Mouse (Mus musculus) intestine, embryonic 14.5 days (tissue): ENCODE results near the gene Acoxl. TPM values are rescaled to one million over a fixed set of nuclear protein-coding genes. Genes with fewer than 3 reads are reported as not detected.

Experiments used
- ATAC-seq: fragments of 200-750 bp; cut with Nextera tagmentation; replicated peaks from 2 replicates; pipeline ENCODE4 v1.8.0; 2017; ENCODE audit warnings: low read depth, moderate number of reproducible peaks, moderate TSS enrichment, moderate library complexity; ENCODE audit not compliant: low FRiP score, low TSS enrichment
- DNase-seq: peaks from one replicate; pipeline ENCODE4 v3.0.0-alpha.2; 2018; ENCODE audit warnings: low spot score
- H3K27ac ChIP-seq: fragments of 300-500 bp; sonication (generic); 2 replicates; pipeline ENCODE4 v1.5.1; 2014; ENCODE audit warnings: low read depth, mild to moderate bottlenecking, control low read depth
- H3K27me3 ChIP-seq: fragments of 300-500 bp; sonication (generic); replicated peaks from 2 replicates; pipeline ENCODE4 v1.6.1; 2014; ENCODE audit warnings: low read length, control low read depth; ENCODE audit not compliant: control insufficient read depth, insufficient read depth
- H3K36me3 ChIP-seq: fragments of 300-500 bp; sonication (generic); 2 replicates; pipeline ENCODE4 v1.6.1; 2014; ENCODE audit warnings: low read length, control low read depth; ENCODE audit not compliant: control insufficient read depth, insufficient read depth
- H3K4me1 ChIP-seq: fragments of 300-500 bp; sonication (generic); replicated peaks from 2 replicates; pipeline ENCODE4 v1.6.1; 2014; ENCODE audit warnings: low read length, control low read depth, mixed read lengths; ENCODE audit not compliant: control insufficient read depth, insufficient read depth
- H3K4me2 ChIP-seq: fragments of 300-500 bp; sonication (generic); 2 replicates; pipeline ENCODE4 v1.6.1; 2014; ENCODE audit warnings: low read length
- H3K4me3 ChIP-seq: fragments of 300-500 bp; sonication (generic); 2 replicates; pipeline ENCODE4 v1.5.1; 2014; ENCODE audit warnings: low read depth, low read length, control low read depth, mixed read lengths
- H3K9ac ChIP-seq: fragments of 300-500 bp; sonication (generic); 2 replicates; pipeline ENCODE4 v1.6.1; 2014; ENCODE audit warnings: mild to moderate bottlenecking, low read length
- H3K9me3 ChIP-seq: fragments of 300-500 bp; sonication (generic); 2 replicates; pipeline ENCODE4 v1.6.1; 2016; ENCODE audit warnings: low read length, control low read depth; ENCODE audit not compliant: control insufficient read depth
- WGBS: fragments of 180-500 bp; shearing (Covaris S2); extraction: QIAGEN DNeasy Blood & Tissue Kit; methylation state at CpG from one replicate; pipeline ENCODE4 v1.1.7; 2014; 5-methylcytosine and 5-hydroxymethylcytosine counted together
- polyA plus RNA-seq: library from polyadenylated mRNA; unstranded; fragments of >200 nt; fragmentation: Nextera tagmentation; extraction: Ambion mirVana; gene quantifications from 2 replicates; pipeline ENCODE4 v1.2.1, GENCODE M21; 2014

Acoxl gene
- 0.19 and 0.23 TPM in 2 replicates for polyA plus RNA-seq

GRCm38 (mm10) chr2:127838576-127838975 is at the start of gene Acoxl:
Gene Acoxl, plus strand, starts transcription at chr2:127838876.
- Histone ChIP-seq H3K27ac (no peak within 1 kb of the TSS), H3K4me3 (no peak within 1 kb of the TSS), H3K36me3 (no peaks in the 10 kb centered on the region), H3K9ac (no peak within 1 kb of the TSS), H3K27me3 (peaks cover 26% of the 10 kb centered on the region), H3K4me1 (no peaks in the 10 kb centered on the region), H3K4me2 (no peak within 1 kb of the TSS), H3K9me3 (no peaks in the 10 kb centered on the region)
- DNase-seq = no peak
- ATAC-seq = no peak
- WGBS = 59% methylated on average over 7 of the region's 7 CpGs

GRCm38 (mm10) chr2:127789138-127789537 is 49.5 kb upstream of the Acoxl start:
- DNase-seq = no peak
- no peak for ATAC-seq
- H3K9ac ChIP-seq = peak overlapping the region; percentile 53
- H3K4me3 ChIP-seq = peak overlapping the region; percentile 64
- H3K4me2 ChIP-seq = peak overlapping the region; percentile 76
- no peaks in the 10 kb centered on the region for H3K36me3 ChIP-seq
- no peaks in the 10 kb centered on the region for H3K9me3 ChIP-seq
- H3K4me1 ChIP-seq = peaks cover 22% of the 10 kb centered on the region
- 5% methylated on average over 11 of the region's 11 CpGs for WGBS
- H3K27me3 ChIP-seq = no peaks in the 10 kb centered on the region
- H3K27ac ChIP-seq = peak overlapping the region; percentile 69

GRCm38 (mm10) chr2:127789651-127790270 is 48.9 kb upstream of the Acoxl start:
- no peaks in the 10 kb centered on the region for H3K36me3 ChIP-seq
- H3K9ac ChIP-seq = no peak overlapping the region
- no peak overlapping the region for H3K4me3 ChIP-seq
- no peaks in the 10 kb centered on the region for H3K27me3 ChIP-seq
- WGBS = 33% methylated on average over 9 of the region's 9 CpGs
- H3K9me3 ChIP-seq = no peaks in the 10 kb centered on the region
- DNase-seq (no peak), ATAC-seq (no peak)
- H3K27ac ChIP-seq = peak overlapping the region; percentile 69; the same call in 1 of the 2 replicates
- peaks cover 22% of the 10 kb centered on the region for H3K4me1 ChIP-seq
- H3K4me2 ChIP-seq = peak overlapping the region; percentile 76

- peak within 1 kb of the TSS; percentile 82 for H3K27ac ChIP-seq
- 2% methylated on average over 37 of the region's 37 CpGs for WGBS
- no peaks in the 10 kb centered on the region for H3K9me3 ChIP-seq
- H3K9ac ChIP-seq = peak within 1 kb of the TSS; percentile 75
- peak within 1 kb of the TSS; percentile 83 for H3K4me3 ChIP-seq
- peak; percentile 95 for ATAC-seq
- H3K36me3 ChIP-seq = no peaks in the 10 kb centered on the region
- peaks cover 22% of the 10 kb centered on the region for H3K4me1 ChIP-seq
- no peaks in the 10 kb centered on the region for H3K27me3 ChIP-seq
- peak within 1 kb of the TSS; percentile 70 for H3K4me2 ChIP-seq
- DNase-seq = peak; percentile 89
Measured at GRCm38 (mm10) chr2:127791919-127792603, 46.6 kb upstream of the Acoxl start, which contains the start of gene Mtln. Gene Mtln, minus strand, starts transcription at chr2:127792488.

- peaks cover 14% of the 10 kb centered on the region for H3K36me3 ChIP-seq
- no peaks in the 10 kb centered on the region for H3K9me3 ChIP-seq
- H3K27me3 ChIP-seq = no peaks in the 10 kb centered on the region; the same call in 1 of the 2 replicates
- DNase-seq = peak; percentile 95
- WGBS = under 1% methylated on average over 56 of the region's 56 CpGs
- H3K27ac ChIP-seq = no peak within 1 kb of the TSS
- peak; percentile 94 for ATAC-seq
- H3K9ac ChIP-seq = peak within 1 kb of the TSS; percentile 61
- peak within 1 kb of the TSS; percentile 65 for H3K4me3 ChIP-seq
- peak within 1 kb of the TSS; percentile 71 for H3K4me2 ChIP-seq
- 0 out of 2 replicates have a peak, but pooled peaks cover 2% of the 10 kb centered on the region for H3K4me1 ChIP-seq
Measured at GRCm38 (mm10) chr2:127831401-127832102, 7.1 kb upstream of the Acoxl start, which contains the start of gene Bub1. Gene Bub1, minus strand, starts transcription at chr2:127831865.

- 39% methylated on average over 11 of the region's 11 CpGs for whole genome bisulfite sequencing
- ATAC-seq (peak; percentile 28; the same call in 1 of the 2 replicates), DNase-seq (no peak)
- no peak overlapping the region for H3K27ac ChIP-seq
- no peaks in the 10 kb centered on the region; the same call in 1 of the 2 replicates for H3K27me3 ChIP-seq
- 0 out of 2 replicates have a peak, but pooled peaks cover 2% of the 10 kb centered on the region for H3K4me1 ChIP-seq
- H3K36me3 ChIP-seq = peaks cover 9% of the 10 kb centered on the region
- peak overlapping the region; percentile 71 for H3K4me2 ChIP-seq
- peak overlapping the region; percentile 34; the same call in 1 of the 2 replicates for H3K9ac ChIP-seq
- no peaks in the 10 kb centered on the region for H3K9me3 ChIP-seq
- peak overlapping the region; percentile 65 for H3K4me3 ChIP-seq
Measured at GRCm38 (mm10) chr2:127832103-127832832, 6.4 kb upstream of the Acoxl start.

- Histone ChIP-seq H3K27me3 (no peaks in the 10 kb centered on the region; the same call in 1 of the 2 replicates), H3K9me3 (no peaks in the 10 kb centered on the region), H3K4me1 (0 out of 2 replicates have a peak, but pooled peaks cover 2% of the 10 kb centered on the region), H3K9ac (no peak overlapping the region), H3K36me3 (0 out of 2 replicates have a peak, but pooled peaks cover 4% of the 10 kb centered on the region), H3K4me3 (no peak overlapping the region), H3K27ac (no peak overlapping the region), H3K4me2 (no peak overlapping the region)
- 19% methylated on average over 2 of the region's 2 CpGs for WGBS
- DNase-seq = no peak
- no peak for ATAC-seq
Measured at GRCm38 (mm10) chr2:127832833-127833190, 5.9 kb upstream of the Acoxl start.

- Histone ChIP-seq H3K4me1 (no peaks in the 10 kb centered on the region), H3K4me3 (no peak overlapping the region), H3K4me2 (no peak overlapping the region), H3K9ac (no peak overlapping the region), H3K27ac (no peak overlapping the region), H3K36me3 (no peaks in the 10 kb centered on the region), H3K9me3 (no peaks in the 10 kb centered on the region), H3K27me3 (peaks cover 26% of the 10 kb centered on the region)
- DNase-seq (no peak), ATAC-seq (no peak)
- WGBS = 14% methylated on average over 11 of the region's 11 CpGs
Measured at GRCm38 (mm10) chr2:127839425-127839824, 749 bp downstream of the Acoxl start.
